Mouse (Mus musculus) limb, embryonic 14.5 days (tissue): ENCODE measurements around the gene Focad. TPM values are rescaled to one million over a fixed set of nuclear protein-coding genes. Genes with fewer than 3 reads are reported as not detected.
A peak's percentile ranks its signal among the peaks of the same experiment; 100 is the strongest.

Experiments used
- ATAC-seq: fragments of 200-750 bp; cut with Nextera tagmentation; 2 replicates; pipeline ENCODE4 v1.8.0; 2017; ENCODE audit warnings: low read depth, moderate number of reproducible peaks, moderate TSS enrichment; ENCODE audit not compliant: low FRiP score
- DNase-seq: peaks from one replicate; pipeline ENCODE4 v3.0.0-alpha.2; 2015; ENCODE audit warnings: low spot score
- H3K27ac ChIP-seq: fragments of 300-500 bp; sonication (generic); replicated peaks from 2 replicates; pipeline ENCODE4 v1.5.1; 2014; ENCODE audit warnings: low read depth, mild to moderate bottlenecking, low read length, moderate library complexity, mixed read lengths
- H3K27me3 ChIP-seq: fragments of 300-500 bp; sonication (generic); 2 replicates; pipeline ENCODE4 v1.6.1; 2014; ENCODE audit warnings: low read length, mixed read lengths; ENCODE audit not compliant: control insufficient read depth, insufficient read depth
- H3K36me3 ChIP-seq: fragments of 300-500 bp; sonication (generic); 2 replicates; pipeline ENCODE4 v1.6.1; 2014; ENCODE audit warnings: mild to moderate bottlenecking, low read length, moderate library complexity, mixed read lengths; ENCODE audit not compliant: control insufficient read depth, insufficient read depth
- H3K4me1 ChIP-seq: fragments of 300-500 bp; sonication (generic); 2 replicates; pipeline ENCODE4 v1.6.1; 2014; ENCODE audit warnings: antibody characterized with exemption, low read length, mixed read lengths; ENCODE audit not compliant: control insufficient read depth, insufficient read depth
- H3K4me2 ChIP-seq: fragments of 300-500 bp; sonication (generic); replicated peaks from 2 replicates; pipeline ENCODE4 v1.6.1; 2014; ENCODE audit warnings: low read depth, mild to moderate bottlenecking, low read length, moderate library complexity; ENCODE audit not compliant: severe bottlenecking
- H3K4me3 ChIP-seq: fragments of 300-500 bp; sonication (generic); replicated peaks from 2 replicates; pipeline ENCODE4 v1.5.1; 2014; ENCODE audit warnings: low read length
- H3K9ac ChIP-seq: fragments of 300-500 bp; sonication (generic); 2 replicates; pipeline ENCODE4 v1.6.1; 2014; ENCODE audit warnings: mild to moderate bottlenecking, low read depth, low read length, moderate library complexity; ENCODE audit not compliant: severe bottlenecking
- H3K9me3 ChIP-seq: fragments of 300-500 bp; sonication (generic); 2 replicates; pipeline ENCODE4 v1.6.1; 2016; ENCODE audit warnings: low read length; ENCODE audit not compliant: control insufficient read depth
- POLR2A ChIP-seq: fragments of 200-500 bp; IDR thresholded peaks from 2 replicates; pipeline ENCODE4 v1.8.0; 2012; ENCODE audit warnings: inconsistent platforms, mild to moderate bottlenecking, moderate library complexity, borderline replicate concordance; ENCODE audit not compliant: insufficient read depth, insufficient read length; ENCODE audit errors: extremely low read depth
- WGBS: fragments of 180-500 bp; shearing (Covaris S2); extraction: QIAGEN DNeasy Blood & Tissue Kit; methylation state at CpG from one replicate; pipeline ENCODE4 v1.1.7; 2014; 5-methylcytosine and 5-hydroxymethylcytosine counted together
- polyA plus RNA-seq, 2 experiments: library from polyadenylated mRNA; depleted of rRNA in 1 of 2; stranded (reverse) in 1 of 2; unstranded in 1 of 2; fragments of >200 nt; fragmentation: Nextera tagmentation in 1 of 2; extraction: Ambion mirVana in 1 of 2; gene quantifications; 2 replicates each; pipeline versions ENCODE4 v1.2.1 to v1.2.3; 2012 to 2014

Focad gene
- polyA plus RNA-seq, 2 experiments = 15.7 to 19.5 TPM

DNA sequence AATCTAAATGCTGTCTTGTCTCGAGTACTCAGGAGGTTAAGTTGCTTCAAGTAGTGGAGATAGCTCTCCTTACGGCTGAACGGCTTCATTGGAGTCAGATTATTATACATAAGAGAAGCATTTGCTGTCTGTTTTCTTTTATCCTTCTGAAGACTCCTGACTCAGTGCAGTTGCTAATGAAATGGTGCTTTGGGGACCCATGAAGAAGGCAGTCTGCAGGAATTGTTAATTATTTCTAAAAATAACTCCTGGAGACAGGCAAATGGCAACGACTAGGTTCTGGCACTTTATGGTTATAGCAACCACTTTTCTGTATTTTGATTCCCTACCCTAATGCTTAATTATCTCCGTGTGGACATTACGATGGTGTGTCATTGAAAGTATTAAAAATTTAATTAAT, 201.1 kb downstream of the Focad start:
- H3K36me3 ChIP-seq = no peaks in the 10 kb centered on the region
- no peaks in the 10 kb centered on the region for H3K9me3 ChIP-seq
- TF ChIP-seq POLR2A = no peak
- no peak overlapping the region for H3K27ac ChIP-seq
- no peak overlapping the region for H3K9ac ChIP-seq
- H3K4me3 ChIP-seq = no peak overlapping the region
- no peak overlapping the region for H3K4me2 ChIP-seq
- H3K27me3 ChIP-seq = no peaks in the 10 kb centered on the region
- DNase-seq = no peak
- WGBS = 53% methylated on average over 6 of the region's 6 CpGs
- peaks cover 3% of the 10 kb centered on the region; the same call in 1 of the 2 replicates for H3K4me1 ChIP-seq
- ATAC-seq = no peak

DNA sequence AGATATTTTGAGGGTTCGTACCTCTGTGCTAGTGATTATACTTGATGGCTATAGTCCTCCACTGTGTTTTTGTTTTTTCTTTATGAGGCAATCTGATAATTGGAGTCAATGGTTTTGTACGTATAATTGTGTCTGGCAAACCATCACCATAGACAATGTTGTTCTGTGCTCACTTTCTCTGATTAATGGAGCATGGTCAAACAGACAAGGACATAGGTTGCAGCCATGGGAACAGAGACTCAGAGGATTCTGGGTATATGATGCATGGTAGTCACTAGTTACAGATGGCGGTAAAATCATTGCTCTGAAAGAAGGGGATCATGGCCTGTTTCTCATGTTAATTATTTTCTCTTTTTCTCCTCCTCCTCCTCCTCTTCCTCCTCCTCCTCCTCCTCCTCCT, 205.1 kb downstream of the Focad start:
- no peaks in the 10 kb centered on the region for H3K9me3 ChIP-seq

DNA sequence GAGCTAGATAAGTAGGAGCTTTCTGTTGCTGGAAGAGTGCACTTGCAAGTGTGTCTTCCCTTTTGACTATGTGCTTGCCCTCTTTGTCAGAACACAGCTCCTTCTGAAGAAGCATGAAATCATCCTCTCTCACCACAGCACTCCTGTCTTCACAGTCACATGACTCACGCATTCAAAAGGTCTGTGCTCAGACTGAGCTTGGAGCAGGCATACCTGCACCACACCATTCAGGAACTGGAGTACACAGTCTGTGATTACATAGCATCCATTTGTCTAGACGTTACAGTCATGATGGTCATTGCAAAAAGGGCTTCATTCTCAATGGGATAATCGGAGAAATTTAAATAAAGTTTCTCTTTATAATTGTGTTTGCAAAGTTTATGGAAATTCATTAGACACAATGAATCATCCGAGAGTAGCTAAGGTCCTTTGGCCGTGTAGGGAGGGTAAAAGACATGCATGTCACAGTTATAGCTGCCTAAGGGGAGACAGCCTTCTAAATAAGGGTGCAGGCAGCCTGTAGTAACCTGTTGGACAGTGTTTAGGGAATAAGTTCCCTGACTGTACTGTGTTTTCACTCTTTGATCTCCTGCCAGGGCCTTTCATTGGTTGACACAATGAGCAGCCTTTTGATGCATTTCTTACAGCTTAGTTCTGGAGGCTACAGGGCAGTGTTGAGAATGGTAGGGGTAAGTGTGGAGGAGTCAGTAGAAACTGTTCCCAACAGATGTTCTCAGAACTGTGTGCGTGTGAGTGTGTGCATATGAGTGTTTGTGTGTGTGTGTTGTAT, 206.6 kb downstream of the Focad start:
- H3K27ac ChIP-seq = no peak overlapping the region
- peak; percentile 19 for DNase-seq
- no peak for ATAC-seq
- H3K4me2 ChIP-seq = no peak overlapping the region
- H3K27me3 ChIP-seq = no peaks in the 10 kb centered on the region
- no peaks in the 10 kb centered on the region for H3K4me1 ChIP-seq
- no peaks in the 10 kb centered on the region for H3K9me3 ChIP-seq
- no peaks in the 10 kb centered on the region for H3K36me3 ChIP-seq
- 68% methylated on average over 6 of the region's 6 CpGs for WGBS
- no peak overlapping the region for H3K4me3 ChIP-seq
- TF ChIP-seq POLR2A = no peak
- no peak overlapping the region for H3K9ac ChIP-seq

More for the DNA sequence above, 205.1 kb downstream of the Focad start:
- no peak overlapping the region for H3K9ac ChIP-seq
- H3K27ac ChIP-seq = no peak overlapping the region
- TF ChIP-seq POLR2A = no peak
- DNase-seq (no peak), ATAC-seq (no peak)
- no peak overlapping the region for H3K4me2 ChIP-seq
- H3K36me3 ChIP-seq = no peaks in the 10 kb centered on the region
- peaks cover 3% of the 10 kb centered on the region; the same call in 1 of the 2 replicates for H3K4me1 ChIP-seq
- no peaks in the 10 kb centered on the region for H3K27me3 ChIP-seq
- H3K4me3 ChIP-seq = no peak overlapping the region
- 76% methylated on average over 3 of the region's 3 CpGs for whole genome bisulfite sequencing

GRCm38 (mm10) chr4:88302291-88302690, 207.9 kb downstream of the Focad start:
- H3K4me1 ChIP-seq = no peaks in the 10 kb centered on the region
- no peak for ATAC-seq

GRCm38 (mm10) chr4:88307691-88308090, 213.3 kb downstream of the Focad start:
- ATAC-seq (no peak), DNase-seq (no peak)
- no peak overlapping the region for H3K4me2 ChIP-seq
- H3K4me3 ChIP-seq = no peak overlapping the region
- no peaks in the 10 kb centered on the region for H3K9me3 ChIP-seq
- no peaks in the 10 kb centered on the region for H3K4me1 ChIP-seq
- no peaks in the 10 kb centered on the region for H3K36me3 ChIP-seq
- no peak overlapping the region for H3K9ac ChIP-seq
- WGBS = 91% methylated on average over 3 of the region's 3 CpGs
- H3K27me3 ChIP-seq = no peaks in the 10 kb centered on the region
- no peak overlapping the region for H3K27ac ChIP-seq
- no peak for TF ChIP-seq POLR2A

More at GRCm38 (mm10) chr4:88302291-88302690, 207.9 kb downstream of the Focad start:
- H3K9me3 ChIP-seq = no peaks in the 10 kb centered on the region
- DNase-seq = no peak
- H3K9ac ChIP-seq = no peak overlapping the region
- no peak overlapping the region for H3K4me3 ChIP-seq
- H3K4me2 ChIP-seq = no peak overlapping the region
- no peaks in the 10 kb centered on the region for H3K27me3 ChIP-seq
- no peak for TF ChIP-seq POLR2A
- no peak overlapping the region for H3K27ac ChIP-seq
- no peaks in the 10 kb centered on the region for H3K36me3 ChIP-seq
